Mouse (Mus musculus) gastrocnemius, postnatal 36 days (tissue): ENCODE data around the gene Dop1b. TPM values are rescaled to one million over a fixed set of nuclear protein-coding genes. Genes with fewer than 3 reads are reported as not detected.

Experiments
- DNase-seq, 2 experiments: peaks; one replicate each; pipeline ENCODE4 v3.0.0; 2022
- intact Hi-C: fragments of 180-260 bp; cut with DNase I; formaldehyde crosslinking; loops from one replicate; pipeline ENCODE4 v1.15.1; 2025
- total RNA-seq, 2 experiments: library from RNA; stranded (reverse); gene quantifications; 2 replicates each; pipeline ENCODE4 v1.2.3; 2021

Gene Dop1b
- total RNA-seq, 2 experiments from 2014 or later, result 36.7 to 38.3 TPM

DNA sequence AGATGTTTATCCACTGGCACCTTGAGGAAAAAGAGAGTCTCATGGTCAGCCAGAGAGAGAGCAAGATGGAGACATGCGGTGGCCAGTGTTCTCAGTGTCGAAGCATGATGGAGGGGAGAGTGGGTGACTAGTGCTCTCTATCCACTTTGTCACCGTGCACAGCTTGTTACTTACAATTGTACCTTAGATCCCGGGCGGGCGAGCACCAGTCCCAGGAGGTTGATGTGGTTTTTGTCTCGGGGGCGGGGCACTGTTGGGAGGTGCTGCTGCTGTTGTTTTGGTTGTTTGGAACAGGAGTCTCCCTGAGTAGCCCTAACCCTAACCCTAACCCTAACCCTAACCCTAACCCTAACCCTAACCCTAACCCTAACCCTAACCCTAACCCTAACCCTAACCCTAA lies 77.2 kb downstream of the Dop1b start:
- DNase-seq, result no peak
- intact Hi-C loops, result no loop called here

- DNase-seq, result no peak
- intact Hi-C loops, result no loop called here
Measured at GRCm38 (mm10) chr16:93789971-93790755, 78.5 kb downstream of the Dop1b start.

GRCm38 (mm10) chr16:93792981-93793630 lies 81.4 kb downstream of the Dop1b start:
- intact Hi-C loops, result no loop called here
- DNase-seq, result no peak

GRCm38 (mm10) chr16:93794845-93795244 lies 83.1 kb downstream of the Dop1b start:
- no peak for DNase-seq
- intact Hi-C loops, result no loop called here

- DNase-seq, result no peak
- intact Hi-C loops, result no loop called here
Measured at GRCm38 (mm10) chr16:93795391-93795790, 83.7 kb downstream of the Dop1b start.

GRCm38 (mm10) chr16:93797021-93797840 lies 85.5 kb downstream of the Dop1b start:
- intact Hi-C loops, result no loop called here
- no peak for DNase-seq

DNA sequence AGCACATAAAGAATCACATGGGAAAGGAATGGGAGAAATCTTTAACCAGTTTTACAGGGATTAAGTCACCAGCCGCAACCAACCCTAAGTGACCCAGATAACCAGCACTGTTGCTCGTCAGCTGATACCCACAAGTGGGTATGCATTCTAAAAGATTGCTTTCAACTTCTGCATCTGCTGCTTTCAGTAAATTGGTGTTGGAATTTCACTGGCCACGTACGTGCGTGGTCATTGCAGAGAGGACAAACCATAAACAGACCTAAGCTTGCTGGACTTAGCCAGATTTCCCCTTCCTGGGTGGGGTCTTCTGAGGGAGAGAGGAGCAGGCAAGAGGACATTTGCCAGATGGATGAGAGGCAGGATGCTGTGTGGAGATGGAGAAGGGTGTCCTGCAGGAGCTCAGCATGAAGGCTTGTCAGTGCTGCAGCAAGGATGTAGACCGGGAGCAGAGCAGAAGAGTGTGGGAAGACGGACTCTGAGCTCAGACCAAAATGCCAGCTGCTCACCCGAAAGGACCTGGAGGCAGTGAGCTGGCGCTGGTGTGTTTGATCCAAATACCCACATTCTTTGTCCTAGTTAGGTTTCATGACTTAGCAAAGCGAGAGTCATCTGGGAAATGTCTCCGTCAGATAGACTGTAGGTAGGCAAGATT lies 86.3 kb downstream of the Dop1b start:
- intact Hi-C loops, result no loop called here
- no peak for DNase-seq

DNA sequence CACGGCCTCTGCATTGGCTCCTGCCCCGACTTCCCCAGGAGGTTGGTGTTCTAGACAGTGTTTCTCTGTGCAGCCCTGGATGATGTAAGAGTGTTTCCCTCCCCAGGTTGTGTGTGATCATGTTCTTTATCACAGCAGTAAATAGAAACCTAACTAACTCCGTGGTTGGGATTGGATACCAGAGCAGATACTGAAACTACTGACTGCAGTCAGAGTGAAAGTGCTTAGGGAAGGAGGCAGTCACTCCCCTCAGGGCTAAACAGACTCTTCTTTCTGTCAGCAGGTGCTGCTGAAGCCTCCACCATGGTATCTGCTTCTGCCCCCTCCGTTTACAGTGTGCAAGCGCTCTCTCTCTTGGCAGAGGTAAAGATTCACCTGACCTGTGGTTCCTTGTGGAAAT lies 86.9 kb downstream of the Dop1b start:
- intact Hi-C loops, result no loop called here
- no peak for DNase-seq

- DNase-seq, result no peak
- intact Hi-C loops, result no loop called here
Measured at GRCm38 (mm10) chr16:93799071-93799470, 87.4 kb downstream of the Dop1b start.

GRCm38 (mm10) chr16:93799936-93800335 lies 88.2 kb downstream of the Dop1b start:
- intact Hi-C loops, result no loop called here
- no peak for DNase-seq

- DNase-seq, result no peak
- intact Hi-C loops, result no loop called here
Measured at GRCm38 (mm10) chr16:93807167-93807566, 95.5 kb downstream of the Dop1b start.

DNA sequence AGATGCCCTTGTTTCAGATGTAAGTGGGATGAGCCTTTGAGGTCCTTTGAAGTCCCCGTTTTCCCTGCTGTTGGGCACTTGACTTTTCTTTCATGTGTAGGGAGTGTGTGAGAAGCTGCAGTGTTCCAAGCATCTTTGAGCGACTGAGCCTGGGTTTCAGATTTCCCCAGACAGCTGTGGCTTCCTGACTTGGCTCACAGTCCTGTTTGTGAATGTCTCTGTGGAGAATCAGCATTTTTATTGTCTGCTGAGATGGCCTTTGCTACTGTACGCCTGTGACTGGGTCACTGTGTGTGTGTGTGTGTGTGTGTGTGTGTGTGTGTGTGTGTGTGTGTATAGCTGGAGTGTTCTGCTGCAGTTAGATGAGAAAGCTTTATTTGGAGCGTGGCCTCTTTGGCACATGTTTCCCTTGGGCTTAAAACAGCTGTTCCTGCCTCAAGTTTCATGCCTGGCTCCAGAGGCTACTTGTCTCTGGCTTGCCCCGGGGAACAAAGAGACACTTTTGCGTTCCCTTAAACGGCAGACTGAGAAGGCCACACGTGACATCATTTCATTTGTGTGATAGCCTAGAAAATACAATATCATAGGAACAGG lies 96.4 kb downstream of the Dop1b start:
- intact Hi-C loops, result no loop called here
- DNase-seq, result peak; percentile 51 to 60

GRCm38 (mm10) chr16:93815856-93816736 lies 104.4 kb downstream of the Dop1b start:
- intact Hi-C loops, result no loop called here
- peak; percentile 57 to 59 for DNase-seq

- intact Hi-C loops, result no loop called here
- DNase-seq, result no peak
Measured at GRCm38 (mm10) chr16:93816861-93817260, 105.2 kb downstream of the Dop1b start.

DNA sequence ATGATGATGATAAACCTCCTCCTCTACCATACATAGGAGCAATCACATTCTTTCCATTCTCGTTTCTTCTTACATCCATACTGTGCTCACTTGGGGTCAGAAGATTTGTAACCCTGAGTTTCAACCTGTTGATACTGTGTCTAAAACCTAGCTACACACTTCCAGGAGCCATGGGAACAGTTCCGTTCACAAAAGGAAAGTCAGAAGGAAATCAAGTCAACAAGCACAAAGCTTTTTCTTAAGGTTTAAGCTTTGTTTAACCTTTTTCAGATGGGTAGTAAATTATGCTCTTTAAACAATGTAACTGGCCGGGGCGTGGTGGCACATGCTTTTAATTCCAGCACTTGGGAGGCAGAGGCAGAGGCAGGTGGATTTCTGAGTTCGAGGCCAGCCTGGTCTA lies 105.7 kb downstream of the Dop1b start:
- DNase-seq, result no peak
- intact Hi-C loops, result no loop called here

DNA sequence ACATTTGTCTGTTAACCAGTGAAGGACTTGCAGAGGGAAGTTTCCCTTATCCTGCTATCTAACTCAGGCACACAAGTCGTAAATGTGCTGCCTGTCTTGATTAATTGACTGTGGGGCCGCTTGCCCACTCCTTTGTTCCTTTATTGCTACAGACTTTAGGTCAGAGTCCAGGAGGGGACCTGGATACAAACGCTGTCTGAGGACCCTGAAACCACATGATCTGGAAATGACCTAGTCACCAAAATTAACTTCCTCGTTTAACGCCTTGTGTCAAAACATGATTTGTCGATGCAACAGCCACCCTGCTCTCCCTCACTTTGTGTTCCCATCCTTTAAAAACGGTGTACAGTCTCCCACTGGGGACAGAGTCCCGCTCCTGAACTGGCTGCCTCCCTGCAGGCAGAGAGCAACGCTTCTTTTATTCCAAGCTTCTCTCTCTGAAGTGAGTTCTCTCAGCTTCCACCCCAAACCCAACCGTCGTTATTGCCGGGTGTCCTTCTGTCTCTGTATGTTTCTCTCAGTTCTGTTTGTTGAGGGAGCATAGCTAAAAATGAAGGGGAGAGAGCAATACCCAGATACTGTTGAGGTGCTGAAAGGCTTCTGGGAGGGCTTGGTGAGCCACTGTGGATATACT lies 107.1 kb downstream of the Dop1b start:
- no peak for DNase-seq
- intact Hi-C loops, result no loop called here

DNA sequence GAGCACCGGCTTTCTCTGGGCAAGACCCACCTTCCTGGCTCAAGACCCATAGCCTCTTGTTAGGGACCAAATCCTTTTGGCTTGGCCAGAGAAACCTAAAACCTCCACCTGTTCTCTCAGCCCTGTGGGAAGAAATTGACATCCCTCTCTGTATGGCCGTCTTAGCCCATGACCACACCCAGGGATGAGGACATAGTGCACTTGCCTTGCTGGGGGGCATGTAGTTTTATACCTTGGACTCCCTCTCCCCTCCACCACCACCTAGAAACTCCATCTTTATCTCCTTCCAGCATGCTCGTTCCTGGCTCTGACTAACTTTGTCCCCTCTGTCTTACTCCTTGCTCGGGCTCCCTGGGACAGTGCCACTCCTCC lies 107.6 kb downstream of the Dop1b start:
- intact Hi-C loops, result no loop called here
- no peak for DNase-seq

DNA sequence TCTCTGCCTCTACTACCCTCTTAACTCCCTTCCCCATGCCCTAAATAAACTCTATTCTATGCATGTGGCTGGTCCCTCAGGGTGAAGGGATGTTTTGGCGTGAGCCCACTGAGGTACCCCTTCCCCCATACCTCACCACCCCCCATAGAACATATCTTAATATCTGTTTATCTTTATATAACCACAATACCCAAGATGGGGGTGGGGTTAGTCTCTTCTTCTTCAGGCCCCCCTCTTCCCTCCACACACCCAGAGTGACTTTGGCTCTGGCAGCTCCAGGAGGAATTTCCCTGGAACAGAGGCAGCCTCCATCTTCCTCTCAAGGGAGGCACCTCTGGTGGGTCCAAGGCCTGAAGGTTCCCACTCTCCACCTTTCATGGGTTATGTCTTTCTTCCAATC lies 108.3 kb downstream of the Dop1b start:
- intact Hi-C loops, result no loop called here
- DNase-seq, result no peak

GRCm38 (mm10) chr16:93821706-93822105 lies 110.0 kb downstream of the Dop1b start:
- DNase-seq, result no peak
- intact Hi-C loops, result no loop called here
